Mouse (Mus musculus) right cerebral cortex, postnatal 10 days (tissue): ENCODE results near the gene Fgfr2.

Source experiments
- DNase-seq, 2 experiments: peaks; one replicate each; pipeline ENCODE4 v3.0.0; 2021; ENCODE audit warnings: low spot score in 2 of 2

Gene Fgfr2

GRCm38 (mm10) chr7:130213156-130213555 lies 2910.0 kb downstream of the Fgfr2 start:
- no peak for DNase-seq

GRCm38 (mm10) chr7:130211411-130211810 lies 2911.7 kb downstream of the Fgfr2 start:
- DNase-seq, result no peak

- no peak for DNase-seq
These were observed 2914.5 kb downstream of the Fgfr2 start for GRCm38 (mm10) chr7:130208601-130209000.

- DNase-seq, result no peak
These were observed 2917.0 kb downstream of the Fgfr2 start for GRCm38 (mm10) chr7:130206181-130206582.

GRCm38 (mm10) chr7:130205140-130205539 lies 2918.0 kb downstream of the Fgfr2 start:
- DNase-seq, result no peak

GRCm38 (mm10) chr7:130201020-130201419 lies 2922.1 kb downstream of the Fgfr2 start:
- DNase-seq, result no peak

- DNase-seq, result no peak
These were observed 2923.2 kb downstream of the Fgfr2 start for GRCm38 (mm10) chr7:130199951-130200350.

GRCm38 (mm10) chr7:130199317-130199716 lies 2923.8 kb downstream of the Fgfr2 start:
- DNase-seq, result no peak

- no peak for DNase-seq
These were observed 2928.1 kb downstream of the Fgfr2 start for GRCm38 (mm10) chr7:130195081-130195480.

GRCm38 (mm10) chr7:130190329-130190975 lies 2932.7 kb downstream of the Fgfr2 start:
- no peak for DNase-seq

- no peak for DNase-seq
These were observed 2933.2 kb downstream of the Fgfr2 start for GRCm38 (mm10) chr7:130189901-130190300.

- DNase-seq, result no peak
These were observed 2935.0 kb downstream of the Fgfr2 start for GRCm38 (mm10) chr7:130188108-130188507.

GRCm38 (mm10) chr7:130184864-130185263 lies 2938.3 kb downstream of the Fgfr2 start:
- DNase-seq, result no peak

- no peak for DNase-seq
These were observed 2939.2 kb downstream of the Fgfr2 start for GRCm38 (mm10) chr7:130183960-130184359.

- no peak for DNase-seq
These were observed 2940.6 kb downstream of the Fgfr2 start for GRCm38 (mm10) chr7:130182551-130182950.

GRCm38 (mm10) chr7:130178991-130179390 lies 2944.2 kb downstream of the Fgfr2 start:
- peak; percentile 55 to 61 for DNase-seq

- DNase-seq, result no peak
These were observed 2946.1 kb downstream of the Fgfr2 start for GRCm38 (mm10) chr7:130177009-130177408.

- DNase-seq, result no peak
These were observed 2948.6 kb downstream of the Fgfr2 start for GRCm38 (mm10) chr7:130174525-130174924.

GRCm38 (mm10) chr7:130173914-130174313 lies 2949.2 kb downstream of the Fgfr2 start:
- DNase-seq, result no peak

GRCm38 (mm10) chr7:130170144-130170543 lies 2953.0 kb downstream of the Fgfr2 start:
- no peak for DNase-seq

GRCm38 (mm10) chr7:130168296-130168695 lies 2954.9 kb downstream of the Fgfr2 start:
- no peak for DNase-seq

- DNase-seq, result no peak
These were observed 2955.9 kb downstream of the Fgfr2 start for GRCm38 (mm10) chr7:130167261-130167660.

GRCm38 (mm10) chr7:130166190-130166589 lies 2957.0 kb downstream of the Fgfr2 start:
- no peak for DNase-seq

- DNase-seq, result no peak
These were observed 2957.7 kb downstream of the Fgfr2 start for GRCm38 (mm10) chr7:130165408-130165807.
